Mouse (Mus musculus) limb, embryonic 11.5 days (tissue): ENCODE measurements around the gene Srpk2. TPM values are rescaled to one million over a fixed set of nuclear protein-coding genes. Genes with fewer than 3 reads are reported as not detected.
A peak's percentile ranks its signal among the peaks of the same experiment; 100 is the strongest.

Source experiments
- ATAC-seq: fragments of 200-750 bp; cut with Nextera tagmentation; 2 replicates; pipeline ENCODE4 v1.8.0; 2017; ENCODE audit warnings: low read depth; ENCODE audit not compliant: insufficient number of reproducible peaks, low FRiP score, low TSS enrichment
- DNase-seq: peaks from one replicate; pipeline ENCODE4 v3.0.0-alpha.2; 2015; ENCODE audit warnings: low spot score
- H3K27ac ChIP-seq: fragments of 300-500 bp; sonication (generic); replicated peaks from 2 replicates; pipeline ENCODE4 v1.5.1; 2014; ENCODE audit warnings: low read depth, mild to moderate bottlenecking, low read length
- H3K27me3 ChIP-seq: fragments of 300-500 bp; sonication (generic); 2 replicates; pipeline ENCODE4 v1.6.1; 2014; ENCODE audit warnings: mild to moderate bottlenecking, low read length, mixed read lengths; ENCODE audit not compliant: control insufficient read depth, insufficient read depth
- H3K36me3 ChIP-seq: fragments of 300-500 bp; sonication (generic); 2 replicates; pipeline ENCODE4 v1.6.1; 2014; ENCODE audit warnings: mild to moderate bottlenecking, low read length, moderate library complexity, mixed read lengths; ENCODE audit not compliant: control insufficient read depth, insufficient read depth
- H3K4me1 ChIP-seq: fragments of 300-500 bp; sonication (generic); 2 replicates; pipeline ENCODE4 v1.6.1; 2014; ENCODE audit warnings: low read length, mixed read lengths; ENCODE audit not compliant: control insufficient read depth, insufficient read depth
- H3K4me2 ChIP-seq: fragments of 300-500 bp; sonication (generic); 2 replicates; pipeline ENCODE4 v1.6.1; 2014; ENCODE audit warnings: low read depth, mild to moderate bottlenecking, moderate library complexity; ENCODE audit not compliant: severe bottlenecking
- H3K4me3 ChIP-seq: fragments of 300-500 bp; sonication (generic); 2 replicates; pipeline ENCODE4 v1.5.1; 2014; ENCODE audit warnings: low read depth, low read length
- H3K9ac ChIP-seq: fragments of 300-500 bp; sonication (generic); 2 replicates; pipeline ENCODE4 v1.6.1; 2014; ENCODE audit warnings: mild to moderate bottlenecking, low read length
- H3K9me3 ChIP-seq: fragments of 300-500 bp; sonication (generic); 2 replicates; pipeline ENCODE4 v1.6.1; 2016; ENCODE audit warnings: low read length; ENCODE audit not compliant: control insufficient read depth
- WGBS: fragments of 180-500 bp; shearing (Covaris S2); extraction: QIAGEN DNeasy Blood & Tissue Kit; methylation state at CpG from one replicate; pipeline ENCODE4 v1.1.7; 2014; 5-methylcytosine and 5-hydroxymethylcytosine counted together
- polyA plus RNA-seq: library from polyadenylated mRNA; unstranded; fragments of >200 nt; fragmentation: Nextera tagmentation; extraction: Ambion mirVana; gene quantifications from 2 replicates; pipeline ENCODE4 v1.2.1, GENCODE M21; 2014

The Srpk2 gene
- polyA plus RNA-seq, 1 experiment from 2014 or later, result 57.2 TPM

GRCm38 (mm10) chr5:23676156-23677071, 8.0 kb downstream of the Srpk2 start:
- H3K27me3 ChIP-seq, result no peaks in the 10 kb centered on the region
- peak overlapping the region; percentile 92 for H3K4me3 ChIP-seq
- peak overlapping the region; percentile 91 for H3K4me2 ChIP-seq
- no peak overlapping the region for H3K27ac ChIP-seq
- peak overlapping the region; percentile 75 for H3K9ac ChIP-seq
- H3K4me1 ChIP-seq, result 0 out of 2 replicates have a peak, but pooled peaks cover 5% of the 10 kb centered on the region
- no peaks in the 10 kb centered on the region for H3K9me3 ChIP-seq
- peak; percentile 58 for ATAC-seq
- no peaks in the 10 kb centered on the region for H3K36me3 ChIP-seq
- no peak for DNase-seq
- WGBS, result 12% methylated on average over 20 of the region's 41 CpGs

GRCm38 (mm10) chr5:23675499-23676155, 8.8 kb downstream of the Srpk2 start:
- H3K36me3 ChIP-seq, result no peaks in the 10 kb centered on the region
- peak overlapping the region; percentile 91 for H3K4me2 ChIP-seq
- ATAC-seq, result peak; percentile 86
- WGBS, result under 1% methylated on average over 50 of the region's 95 CpGs
- H3K4me3 ChIP-seq, result peak overlapping the region; percentile 92
- H3K9ac ChIP-seq, result peak overlapping the region; percentile 75
- H3K27ac ChIP-seq, result peak overlapping the region; percentile 62; the same call in 1 of the 2 replicates
- no peaks in the 10 kb centered on the region for H3K9me3 ChIP-seq
- no peaks in the 10 kb centered on the region for H3K27me3 ChIP-seq
- H3K4me1 ChIP-seq, result 0 out of 2 replicates have a peak, but pooled peaks cover 5% of the 10 kb centered on the region
- peak; percentile 80 for DNase-seq

GRCm38 (mm10) chr5:23674829-23675498, 9.5 kb downstream of the Srpk2 start:
- Histone ChIP-seq H3K4me2 (peak overlapping the region; percentile 91), H3K9me3 (no peaks in the 10 kb centered on the region), H3K27me3 (no peaks in the 10 kb centered on the region), H3K4me3 (peak overlapping the region; percentile 92), H3K9ac (peak overlapping the region; percentile 75), H3K27ac (no peak overlapping the region), H3K4me1 (0 out of 2 replicates have a peak, but pooled peaks cover 5% of the 10 kb centered on the region), H3K36me3 (no peaks in the 10 kb centered on the region)
- under 1% methylated on average over 58 of the region's 61 CpGs for WGBS
- ATAC-seq (peak; percentile 58; the same call in 1 of the 2 replicates), DNase-seq (peak; percentile 74)

- no peak for ATAC-seq
Measured at GRCm38 (mm10) chr5:23672136-23672535, 12.3 kb downstream of the Srpk2 start.

GRCm38 (mm10) chr5:23670880-23671279, 13.5 kb downstream of the Srpk2 start:
- Histone ChIP-seq H3K9ac (no peak overlapping the region), H3K4me1 (0 out of 2 replicates have a peak, but pooled peaks cover 5% of the 10 kb centered on the region), H3K4me2 (no peak overlapping the region), H3K4me3 (no peak overlapping the region), H3K27ac (no peak overlapping the region), H3K9me3 (no peaks in the 10 kb centered on the region), H3K27me3 (no peaks in the 10 kb centered on the region), H3K36me3 (no peaks in the 10 kb centered on the region)
- WGBS, result 88% methylated on average over 4 of the region's 4 CpGs
- no peak for ATAC-seq
- no peak for DNase-seq

More at GRCm38 (mm10) chr5:23672136-23672535, 12.3 kb downstream of the Srpk2 start:
- Histone ChIP-seq H3K4me2 (peak overlapping the region; percentile 12; the same call in 1 of the 2 replicates), H3K9ac (no peak overlapping the region), H3K36me3 (no peaks in the 10 kb centered on the region), H3K27me3 (no peaks in the 10 kb centered on the region), H3K4me3 (no peak overlapping the region), H3K27ac (no peak overlapping the region), H3K4me1 (0 out of 2 replicates have a peak, but pooled peaks cover 5% of the 10 kb centered on the region), H3K9me3 (no peaks in the 10 kb centered on the region)
- 77% methylated on average over 7 of the region's 7 CpGs for WGBS
- peak; percentile 32 for DNase-seq

- Histone ChIP-seq H3K36me3 (no peaks in the 10 kb centered on the region), H3K9ac (no peak overlapping the region), H3K9me3 (no peaks in the 10 kb centered on the region), H3K27ac (no peak overlapping the region), H3K4me3 (no peak overlapping the region), H3K27me3 (no peaks in the 10 kb centered on the region), H3K4me1 (no peaks in the 10 kb centered on the region), H3K4me2 (no peak overlapping the region)
- ATAC-seq (no peak), DNase-seq (no peak)
Measured at GRCm38 (mm10) chr5:23665906-23666305, 18.5 kb downstream of the Srpk2 start.

GRCm38 (mm10) chr5:23661191-23661590, 23.2 kb downstream of the Srpk2 start:
- H3K9me3 ChIP-seq, result no peaks in the 10 kb centered on the region
- ATAC-seq (no peak), DNase-seq (no peak)
- 92% methylated on average over 2 of the region's 2 CpGs for WGBS
- H3K4me1 ChIP-seq, result no peaks in the 10 kb centered on the region
- no peak overlapping the region for H3K27ac ChIP-seq
- no peaks in the 10 kb centered on the region for H3K27me3 ChIP-seq
- no peak overlapping the region for H3K9ac ChIP-seq
- H3K36me3 ChIP-seq, result no peaks in the 10 kb centered on the region
- no peak overlapping the region for H3K4me2 ChIP-seq
- H3K4me3 ChIP-seq, result no peak overlapping the region

GRCm38 (mm10) chr5:23658017-23658416, 26.4 kb downstream of the Srpk2 start:
- Histone ChIP-seq H3K9ac (no peak overlapping the region), H3K9me3 (no peaks in the 10 kb centered on the region), H3K4me1 (no peaks in the 10 kb centered on the region), H3K27ac (no peak overlapping the region), H3K27me3 (no peaks in the 10 kb centered on the region), H3K4me2 (no peak overlapping the region), H3K4me3 (no peak overlapping the region), H3K36me3 (no peaks in the 10 kb centered on the region)
- WGBS, result 88% methylated on average over 5 of the region's 5 CpGs
- DNase-seq (no peak), ATAC-seq (no peak)
